In genomic region chr14:22471041-22471440, GRCm38 (mm10) we compare ENCODE assay signal across 13 mouse cellular contexts.
"Had no signal": no experiment of that assay in that cellular context is flagged by ENCODE, and none has a peak within 500 bp of the region (broad histone marks: within the 10 kb centered on the region; RNA-seq: fewer than 3 reads in every experiment).

No protein-coding gene starts in this region.

- DNase-seq: kidney, adult 8-10 months; kidney, postnatal 25 days; liver; liver, embryonic 13.5 days; liver, postnatal 0 days; right cerebral cortex, postnatal 14 days; thymus, adult 2 months; thymus, postnatal 25 days had no signal

- H3K9me3 ChIP-seq: limb, embryonic 12.5 days; liver, embryonic 13.5 days; neural tube, embryonic 13.5 days; stomach, embryonic 15.5 days had no signal

- H3K4me1 ChIP-seq: liver, embryonic 13.5 days; stomach, embryonic 15.5 days had no signal

- H3K4me2 ChIP-seq: limb, embryonic 12.5 days; liver, embryonic 13.5 days; neural tube, embryonic 13.5 days; stomach, embryonic 15.5 days had no signal

- H3K36me3 ChIP-seq: limb, embryonic 12.5 days; liver, embryonic 13.5 days; neural tube, embryonic 13.5 days; stomach, embryonic 15.5 days had no signal

- H3K27me3 ChIP-seq: liver, embryonic 13.5 days; neural tube, embryonic 13.5 days; stomach, embryonic 15.5 days had no signal

- H3K4me3 ChIP-seq: left cerebral cortex, adult 2 months; limb, embryonic 12.5 days; liver, embryonic 13.5 days; neural tube, embryonic 13.5 days; stomach, embryonic 15.5 days had no signal

- H3K9ac ChIP-seq: limb, embryonic 12.5 days; liver, embryonic 13.5 days; liver, postnatal 0 days; neural tube, embryonic 13.5 days; stomach, embryonic 15.5 days had no signal

- H3K27ac ChIP-seq: left cerebral cortex, adult 2 months; limb, embryonic 12.5 days; liver, embryonic 13.5 days; neural tube, embryonic 13.5 days; stomach, embryonic 15.5 days had no signal

- ATAC-seq: intestine, postnatal 0 days; liver, postnatal 0 days had no signal
